Mouse (Mus musculus) megakaryocyte, adult 5-6 weeks (primary cell): ENCODE data around the gene Vps52. TPM values are rescaled to one million over a fixed set of nuclear protein-coding genes. Genes with fewer than 3 reads are reported as not detected.

ENCODE experiments used
- ATAC-seq: 2 replicates; pipeline ENCODE4 v1.8.0; 2016; ENCODE audit warnings: mild to moderate bottlenecking, inconsistent platforms; ENCODE audit not compliant: poor library complexity, severe bottlenecking
- total RNA-seq, 2 experiments: library from RNA; stranded (forward) in 1 of 2; stranded (reverse) in 1 of 2; fragments of 153-499, 151-499 nt in 1 of 2; fragments of 221-1000, 200-1000 nt in 1 of 2; gene quantifications; 2 replicates each; pipeline versions ENCODE4 v1.2.3 to v1.2.4; 2015 to 2017

Vps52 gene
- 15.7 and 17.7 TPM in 2 replicates for total RNA-seq (2015)
- total RNA-seq (2017) = 11.6 and 22.8 TPM in 2 replicates

GRCm38 (mm10) chr17:33955555-33956214 lies at the start of gene Vps52, which contains the start of gene Rps18:
TSS of gene Vps52 (plus strand) at chr17:33955812.
TSS of gene Rps18 (minus strand) at chr17:33956001.
- ATAC-seq = peak; percentile 87

DNA sequence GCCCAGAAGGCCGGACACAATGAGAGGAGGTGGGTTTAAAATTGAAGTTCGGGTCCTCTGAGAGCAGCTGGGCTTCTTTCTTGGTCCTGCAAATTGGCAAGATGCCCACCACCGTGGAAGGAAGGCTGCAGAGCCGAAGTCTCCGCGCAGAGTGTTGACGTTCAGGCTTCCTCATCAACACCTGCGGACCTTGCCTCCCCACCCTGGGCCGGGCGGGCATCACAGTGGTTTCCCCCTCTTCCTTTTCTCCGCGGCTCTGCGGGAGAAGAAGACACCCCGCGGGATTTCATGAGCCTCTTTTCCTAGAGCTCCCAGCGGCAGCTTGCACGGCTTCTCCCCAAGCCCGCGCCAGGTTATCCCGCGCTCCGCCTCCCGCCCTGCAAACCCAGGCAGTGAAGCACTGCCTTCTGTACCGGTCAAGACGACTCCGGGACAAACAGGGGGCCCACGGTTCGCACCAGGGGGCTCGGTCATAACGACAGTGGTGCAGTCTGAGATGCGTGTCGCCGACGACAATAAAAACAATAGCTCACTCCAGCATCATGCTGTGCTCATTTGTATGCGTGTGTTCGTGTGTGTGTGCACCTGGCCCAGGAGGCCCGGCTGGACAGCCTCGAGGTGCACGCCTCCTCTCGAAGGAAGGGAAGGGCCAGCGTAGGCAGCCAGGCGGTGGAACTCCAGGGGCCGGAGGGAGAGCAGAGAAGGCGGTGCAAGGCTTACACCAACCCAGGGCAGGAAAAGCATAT lies 47.1 kb upstream of the Vps52 start:
- ATAC-seq = peak; percentile 37

DNA sequence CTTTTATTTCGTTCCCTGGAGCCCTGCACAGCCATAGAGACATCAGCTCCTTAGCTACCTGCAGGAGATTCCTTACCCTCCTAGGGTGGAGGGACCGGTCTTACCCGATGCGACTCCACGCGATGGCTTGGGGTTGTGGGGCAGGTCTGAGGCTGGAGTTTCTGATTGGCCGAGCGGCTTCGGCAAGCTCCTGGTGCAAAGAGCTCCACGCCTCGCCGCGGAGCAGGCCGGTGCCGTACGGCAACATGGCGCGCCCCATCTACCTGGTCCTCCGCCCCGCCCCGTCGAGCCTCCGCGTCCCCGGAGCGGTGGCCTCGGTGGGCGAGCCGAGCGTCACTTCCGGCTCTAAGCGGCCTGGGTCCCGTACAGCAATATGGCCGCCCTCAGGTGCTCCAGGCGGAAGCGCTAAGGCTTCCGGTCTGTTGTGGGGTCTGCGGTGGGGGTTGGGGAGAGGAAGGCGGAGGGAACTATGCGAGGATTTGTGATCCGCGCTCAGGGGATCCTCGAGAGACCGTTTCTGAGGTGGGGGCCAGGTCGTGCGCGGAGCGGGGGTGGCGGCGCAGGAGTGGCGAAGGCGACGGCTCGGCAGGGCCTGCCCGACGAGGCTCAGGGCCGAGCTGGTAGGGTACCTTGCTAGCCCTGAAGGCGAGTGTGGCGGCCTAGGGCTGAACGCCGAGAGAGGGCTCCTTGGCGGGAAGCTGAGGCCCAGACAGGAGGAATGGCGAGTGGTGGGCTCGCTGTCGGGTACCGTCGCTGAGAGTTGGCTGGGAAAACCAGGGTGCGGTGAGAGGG lies 46.3 kb upstream of the Vps52 start, which contains the start of gene Daxx:
Gene Daxx, plus strand, starts transcription at position 338 of the 792 bp plus-strand sequence.
- ATAC-seq = peak; percentile 95

DNA sequence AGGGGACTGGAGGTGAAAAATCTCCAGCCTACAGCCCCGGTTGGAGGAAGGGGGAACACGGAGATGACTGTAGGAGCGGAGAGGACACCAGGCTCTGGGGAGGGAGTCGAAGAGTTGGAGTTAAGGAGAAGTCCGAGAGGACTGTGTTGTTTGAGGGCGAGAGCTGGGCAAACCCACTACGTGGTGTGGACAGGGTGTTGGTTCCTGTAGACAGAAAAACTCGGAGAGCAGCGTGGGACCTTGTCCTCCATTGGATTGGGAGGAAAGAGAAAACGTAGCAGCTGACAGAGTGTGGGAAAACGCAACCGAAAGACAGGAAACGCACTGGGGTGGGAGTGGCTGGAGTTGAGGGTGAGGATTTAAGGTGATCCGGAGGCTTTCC lies 45.8 kb upstream of the Vps52 start:
- ATAC-seq = peak; percentile 13; the same call in 1 of the 2 replicates

DNA sequence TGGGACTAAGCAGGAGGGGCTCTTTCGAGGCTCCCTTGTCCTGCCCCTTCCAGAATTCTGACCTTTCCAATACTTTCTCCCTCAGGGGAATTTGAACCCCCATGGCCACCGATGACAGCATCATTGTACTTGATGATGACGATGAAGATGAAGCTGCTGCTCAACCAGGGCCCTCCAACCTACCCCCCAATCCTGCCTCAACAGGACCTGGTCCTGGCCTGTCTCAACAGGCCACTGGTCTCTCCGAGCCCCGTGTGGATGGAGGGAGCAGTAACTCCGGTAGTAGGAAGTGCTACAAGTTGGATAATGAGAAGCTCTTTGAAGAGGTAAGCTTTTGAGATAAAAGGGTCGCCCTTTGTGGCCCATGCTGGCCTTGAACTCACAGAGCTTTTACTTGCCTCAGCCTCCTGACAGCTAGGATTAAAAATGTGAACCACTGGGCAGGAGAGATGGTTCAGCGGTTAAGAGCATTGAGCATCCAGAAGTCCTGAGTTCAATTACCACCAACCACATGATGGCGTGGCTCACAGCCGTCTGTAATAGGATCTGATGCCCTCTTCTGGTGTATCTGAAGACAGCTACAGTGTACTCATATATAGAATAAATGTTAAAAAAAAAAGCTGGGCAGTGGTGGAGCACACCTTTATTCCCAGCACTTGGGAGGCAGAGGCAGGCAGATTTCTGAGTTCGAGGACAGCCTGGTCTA lies 45.1 kb upstream of the Vps52 start:
- ATAC-seq = no peak

GRCm38 (mm10) chr17:33911052-33911812 lies 44.4 kb upstream of the Vps52 start:
- ATAC-seq = no peak

- no peak for ATAC-seq
Measured at GRCm38 (mm10) chr17:33911813-33912414, 43.7 kb upstream of the Vps52 start.

GRCm38 (mm10) chr17:33913264-33913663 lies 42.3 kb upstream of the Vps52 start:
- no peak for ATAC-seq

DNA sequence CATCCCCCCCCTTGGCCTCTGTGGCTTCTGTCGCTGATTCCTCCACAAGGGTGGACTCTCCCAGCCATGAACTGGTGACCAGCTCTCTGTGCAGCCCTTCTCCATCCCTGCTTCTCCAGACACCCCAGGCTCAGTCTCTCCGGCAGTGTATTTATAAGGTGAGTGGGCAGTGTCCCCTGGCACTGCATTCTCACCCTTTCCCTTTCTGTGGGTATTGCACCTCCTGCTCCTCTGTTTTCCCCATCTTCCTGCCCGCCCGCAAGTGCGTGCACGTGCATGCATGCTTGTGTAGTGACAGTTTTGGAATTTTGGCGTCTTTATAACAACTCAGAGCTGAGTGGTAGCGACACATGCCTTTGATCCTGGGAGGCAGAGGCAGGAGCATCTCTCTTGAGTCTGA lies 41.7 kb upstream of the Vps52 start:
- ATAC-seq = no peak

- no peak for ATAC-seq
Measured at GRCm38 (mm10) chr17:33914969-33915391, 40.6 kb upstream of the Vps52 start.

DNA sequence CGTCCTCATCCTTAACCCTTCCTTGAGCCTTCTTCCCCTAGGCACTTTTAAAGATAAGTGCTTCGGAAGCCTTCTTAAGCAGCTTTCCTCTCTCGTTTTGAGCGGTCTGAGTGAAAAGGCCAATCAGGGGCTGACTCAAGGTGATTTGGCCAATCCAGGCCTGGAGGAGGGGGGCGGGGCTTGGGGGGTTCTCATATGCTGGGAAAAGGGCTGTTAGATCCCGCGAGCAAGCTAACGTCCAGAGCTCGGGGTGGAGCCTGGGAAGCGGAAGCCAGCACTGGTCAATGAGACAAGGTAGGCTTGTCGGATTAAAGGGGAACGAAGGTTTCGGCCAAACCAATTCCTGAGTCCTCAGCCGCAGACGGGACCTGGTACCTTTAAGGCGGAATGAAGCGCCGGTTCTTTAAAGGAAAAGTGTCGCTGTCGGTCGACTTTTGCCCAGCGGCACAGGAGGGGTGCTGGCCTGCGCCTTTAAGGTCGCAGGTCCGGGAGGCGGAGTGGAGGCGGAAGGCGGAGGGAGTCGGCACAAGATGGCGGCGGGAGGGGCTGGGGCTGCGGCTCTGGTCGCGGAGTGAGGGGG lies 39.9 kb upstream of the Vps52 start, which contains the start of the genes Tapbp and Zbtb22:
Gene Tapbp, plus strand, starts transcription at position 229 of the 580 bp plus-strand sequence.
Gene Zbtb22, plus strand, starts transcription at position 234 of the 580 bp plus-strand sequence.
- ATAC-seq = peak; percentile 71

DNA sequence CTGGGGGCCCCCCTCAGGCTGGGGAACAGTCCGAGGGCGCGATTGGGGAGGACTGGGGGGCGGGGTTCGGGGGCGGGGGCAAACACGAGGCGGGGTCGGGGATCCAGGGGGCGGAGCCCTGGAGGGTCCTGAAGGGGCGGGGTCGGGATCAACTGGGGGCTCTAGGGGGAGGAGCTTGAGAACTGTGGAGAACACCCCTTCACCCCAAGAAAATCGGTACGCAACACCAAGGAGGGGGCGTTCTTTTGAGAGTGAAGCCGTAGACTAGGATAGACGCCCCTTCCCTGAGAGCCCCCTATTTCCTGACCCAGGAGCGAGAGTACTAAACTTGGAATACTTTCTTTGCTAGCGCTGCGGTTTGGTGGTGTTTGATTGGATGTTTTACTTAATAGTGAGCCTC lies 39.3 kb upstream of the Vps52 start:
- ATAC-seq = no peak

DNA sequence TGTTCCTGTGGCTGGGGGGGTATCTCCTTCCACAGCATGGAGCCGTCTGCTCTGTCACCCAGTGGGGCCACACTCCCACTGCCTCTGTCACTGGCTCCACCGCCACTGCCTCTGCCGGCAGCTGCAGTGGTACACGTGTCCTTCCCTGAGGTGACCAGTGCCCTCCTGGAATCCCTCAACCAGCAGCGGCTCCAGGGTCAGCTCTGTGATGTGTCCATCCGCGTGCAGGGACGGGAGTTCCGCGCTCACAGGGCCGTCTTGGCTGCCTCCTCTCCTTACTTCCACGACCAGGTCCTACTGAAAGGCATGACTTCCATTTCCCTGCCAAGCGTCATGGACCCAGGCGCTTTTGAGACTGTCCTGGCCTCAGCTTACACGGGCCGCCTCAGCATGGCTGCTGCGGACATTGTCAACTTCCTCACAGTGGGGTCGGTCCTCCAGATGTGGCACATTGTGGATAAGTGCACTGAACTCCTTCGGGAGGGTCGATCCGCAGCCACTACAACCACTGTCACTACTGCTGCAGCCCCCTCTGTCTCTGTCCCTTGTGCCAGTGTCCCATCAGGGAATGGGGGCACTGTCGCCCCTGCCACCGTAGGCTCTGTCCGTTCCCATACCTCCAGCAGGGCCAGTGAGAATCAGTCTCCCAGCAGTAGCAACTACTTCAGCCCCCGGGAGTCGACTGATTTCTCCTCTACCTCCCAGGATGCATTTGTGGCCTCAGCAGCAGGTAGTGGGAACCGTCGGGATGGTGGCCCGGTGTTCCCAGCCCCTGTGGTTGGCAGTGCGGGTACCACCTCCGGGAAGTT lies 38.6 kb upstream of the Vps52 start:
- ATAC-seq = no peak

DNA sequence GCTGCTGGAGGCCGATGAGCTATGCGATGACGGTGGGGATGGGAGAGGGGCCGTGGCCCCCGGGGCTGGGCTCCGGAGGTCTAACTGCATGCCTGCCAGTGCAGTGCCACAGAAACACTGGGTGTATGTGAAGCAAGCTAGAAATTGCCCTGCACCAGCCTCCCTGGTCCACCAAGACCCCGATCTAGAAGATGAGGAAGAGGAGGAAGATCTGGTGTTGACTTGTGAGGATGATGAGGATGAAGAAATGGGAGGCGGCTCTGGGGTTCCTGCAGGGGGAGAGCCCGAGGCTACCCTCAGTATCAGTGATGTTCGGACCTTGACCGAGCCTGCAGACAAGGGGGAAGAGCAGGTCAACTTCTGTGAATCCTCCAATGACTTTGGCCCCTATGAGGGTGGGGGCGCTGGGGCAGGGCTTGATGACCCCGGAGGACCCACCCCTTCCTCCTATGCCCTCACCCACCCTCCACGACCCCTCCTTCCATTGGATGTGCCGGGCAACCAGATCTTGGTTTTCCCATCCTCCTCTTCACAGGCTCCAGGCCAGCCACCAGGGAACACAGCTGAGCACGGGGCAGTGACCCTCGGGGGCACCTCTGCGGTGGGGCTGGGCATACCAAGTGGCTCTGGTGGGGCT lies 37.8 kb upstream of the Vps52 start:
- no peak for ATAC-seq

DNA sequence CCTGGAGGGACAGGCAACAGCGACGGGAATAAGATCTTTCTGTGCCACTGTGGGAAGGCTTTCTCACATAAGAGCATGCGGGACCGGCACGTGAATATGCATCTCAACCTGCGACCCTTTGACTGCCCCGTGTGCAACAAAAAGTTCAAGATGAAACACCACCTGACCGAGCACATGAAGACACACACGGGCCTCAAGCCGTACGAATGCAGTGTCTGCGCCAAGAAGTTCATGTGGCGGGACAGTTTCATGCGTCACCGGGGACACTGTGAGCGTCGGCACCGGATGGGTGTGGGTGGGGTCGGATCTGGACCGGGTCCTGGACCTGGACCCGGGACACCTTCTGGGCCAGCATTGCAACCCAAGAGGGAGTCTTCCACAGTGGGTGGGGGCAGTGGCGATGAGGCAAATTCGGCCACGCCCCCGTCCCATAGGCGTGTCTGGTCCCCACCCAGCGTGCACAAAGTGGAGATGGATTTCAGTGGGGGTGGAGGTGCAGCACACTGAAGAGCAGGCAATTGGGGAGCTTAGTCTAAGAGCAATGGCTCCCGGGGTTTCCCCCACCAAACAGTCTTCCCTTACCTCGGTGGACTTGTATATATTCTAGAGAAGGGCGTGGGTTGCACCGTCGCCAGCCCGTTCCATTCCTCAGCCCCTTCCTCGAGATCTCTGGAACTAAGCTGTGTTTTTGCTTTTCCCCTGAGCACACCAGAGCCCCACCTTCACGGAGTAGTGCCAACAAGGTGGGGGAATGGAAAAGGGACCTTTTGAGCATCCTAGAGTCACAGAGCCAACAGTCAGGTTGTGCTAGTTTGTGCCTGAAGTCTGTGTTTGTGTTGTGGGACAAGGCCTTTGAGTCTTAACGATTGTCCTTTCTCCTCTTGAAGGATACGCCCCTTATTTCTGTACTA lies 37.1 kb upstream of the Vps52 start:
- no peak for ATAC-seq
